Mouse (Mus musculus): ENCODE data around the gene Ceacam19.

- TF ChIP-seq CTCF (IDR thresholded peaks at IDR 0.05; ENCODE audit: low read depth, low read length) (no peak), GATA1 (IDR thresholded peaks at IDR 0.05; ENCODE audit: borderline replicate concordance, low read length) (no peak), TAL1 (conservative IDR thresholded peaks at IDR 0.05; ENCODE audit: low read depth, low read length) (no peak), GATA2 (IDR thresholded peaks at IDR 0.05; ENCODE audit: borderline replicate concordance, low read depth, low read length) (no peak)
Measured at GRCm38 (mm10) chr7:19834055-19834454, 53.7 kb downstream of the Ceacam19 start.
